Mouse (Mus musculus): Measurements from ENCODE around the gene Adamtsl1. TPM values are rescaled to one million over a fixed set of nuclear protein-coding genes. Genes with fewer than 3 reads are reported as not detected.
A peak's percentile ranks its signal among the peaks of the same experiment; 100 is the strongest.

Gene Adamtsl1
- polyA plus RNA-seq, 1 experiment from 2014 or later: 5.2 TPM

DNA sequence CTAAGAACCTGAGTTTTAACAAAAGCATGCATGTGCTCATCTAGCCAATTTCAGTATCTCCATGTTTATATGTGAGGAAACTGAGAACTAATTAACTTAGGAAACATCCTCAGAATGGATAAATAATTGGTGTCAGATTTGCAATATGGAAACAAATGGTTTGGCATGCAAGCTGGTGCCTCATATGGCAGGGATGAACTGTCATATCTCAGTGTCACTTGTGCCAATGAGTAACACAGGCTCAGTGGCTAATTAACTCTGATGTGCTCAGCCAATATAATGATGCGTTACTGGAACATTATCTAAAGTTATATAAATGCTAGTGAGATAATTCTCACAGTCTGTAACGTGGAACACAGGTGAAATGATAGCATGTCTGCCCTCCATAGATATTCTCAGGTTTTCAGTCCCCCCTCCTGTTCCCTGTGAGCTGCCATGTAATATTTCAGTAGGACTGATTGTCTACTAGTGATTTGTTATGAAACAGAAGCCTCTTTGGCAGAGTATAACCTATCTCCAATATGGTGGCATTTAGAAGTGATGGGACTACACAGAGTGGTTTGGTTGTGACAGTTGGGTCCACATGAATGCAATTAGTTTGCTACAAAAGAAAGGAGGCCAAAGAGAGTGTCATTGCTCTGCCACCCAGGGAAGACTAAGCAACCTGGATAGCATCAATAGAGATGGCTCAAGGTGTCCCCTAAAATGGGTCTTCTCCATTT lies 376.1 kb downstream of the Adamtsl1 start:
- no peak overlapping the region for H3K27ac ChIP-seq (ENCODE audit: low read length)
- H3K9me3 ChIP-seq (ENCODE audit: low read length): no peaks in the 10 kb centered on the region
- ATAC-seq: no peak
- no peak for DNase-seq (ENCODE audit: low spot score)
- no peaks in the 10 kb centered on the region for H3K4me1 ChIP-seq (ENCODE audit: insufficient read depth, low read depth, low read length)
- H3K4me3 ChIP-seq (ENCODE audit: low read depth, low read length): no peak overlapping the region
- TF ChIP-seq CTCF (IDR thresholded peaks at IDR 0.05) (no peak), EP300 (IDR thresholded peaks at IDR 0.05) (no peak)
- no peak overlapping the region for H3K4me2 ChIP-seq (replicated peaks; ENCODE audit: low read depth, low read length)
- no peaks in the 10 kb centered on the region for H3K27me3 ChIP-seq (replicated peaks; ENCODE audit: insufficient read depth, low read length)
- no peak overlapping the region for H3K9ac ChIP-seq (replicated peaks; ENCODE audit: low read depth)
- 69% methylated on average over 2 of the region's 2 CpGs for WGBS
- no peaks in the 10 kb centered on the region for H3K36me3 ChIP-seq (ENCODE audit: insufficient read depth, low read length)

DNA sequence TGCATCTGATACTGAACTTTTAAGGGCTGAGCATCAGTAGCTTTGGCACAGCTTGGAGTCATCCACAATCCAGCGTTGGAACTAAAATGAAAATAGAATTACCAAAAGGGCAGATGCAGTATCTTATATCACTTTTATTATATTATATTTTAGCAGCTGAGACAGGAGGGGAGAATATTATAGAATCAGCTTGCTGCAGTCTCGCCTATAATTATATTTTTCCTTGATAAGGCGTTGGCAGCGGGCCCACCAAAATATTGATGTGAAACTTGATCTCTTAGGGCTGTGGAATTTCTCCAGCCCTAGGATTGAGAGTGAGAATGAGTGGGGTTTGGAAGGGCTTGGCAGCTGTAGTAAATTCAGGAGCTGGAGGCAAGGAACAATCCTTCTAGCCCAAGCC lies 387.3 kb downstream of the Adamtsl1 start:
- 45% methylated on average over 4 of the region's 4 CpGs for WGBS
- Histone ChIP-seq H3K9ac (replicated peaks; ENCODE audit: low read depth) (no peak overlapping the region), H3K27ac (ENCODE audit: low read length) (no peak overlapping the region), H3K4me2 (replicated peaks; ENCODE audit: low read depth, low read length) (no peak overlapping the region), H3K36me3 (ENCODE audit: insufficient read depth, low read length) (no peaks in the 10 kb centered on the region), H3K9me3 (ENCODE audit: low read length) (no peaks in the 10 kb centered on the region), H3K4me1 (ENCODE audit: insufficient read depth, low read depth, low read length) (no peaks in the 10 kb centered on the region), H3K27me3 (replicated peaks; ENCODE audit: insufficient read depth, low read length) (no peaks in the 10 kb centered on the region), H3K4me3 (ENCODE audit: low read depth, low read length) (no peak overlapping the region)
- ATAC-seq: no peak
- TF ChIP-seq CTCF (IDR thresholded peaks at IDR 0.05): no peak
- no peak for TF ChIP-seq EP300 (IDR thresholded peaks at IDR 0.05)
- DNase-seq (ENCODE audit: low spot score): no peak

DNA sequence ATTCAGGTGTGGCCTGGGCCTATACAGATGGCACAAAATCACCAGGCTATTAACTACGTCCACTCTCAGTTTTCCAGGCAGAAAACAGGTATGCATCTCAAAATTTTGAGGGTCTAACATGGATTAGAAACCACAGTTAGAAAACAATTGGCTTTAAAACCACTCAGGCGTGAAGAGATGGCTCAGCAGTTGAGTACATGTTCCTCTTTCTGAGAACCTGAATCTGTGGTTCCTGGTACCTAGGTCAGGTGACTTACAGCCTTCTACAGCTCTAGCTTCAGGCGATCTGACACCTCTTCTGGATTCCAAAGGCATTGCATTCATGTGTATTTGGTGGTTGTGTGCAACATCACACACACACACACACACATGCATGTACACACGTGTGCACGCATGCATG lies 390.2 kb downstream of the Adamtsl1 start:
- Histone ChIP-seq H3K9me3 (ENCODE audit: low read length) (no peaks in the 10 kb centered on the region), H3K9ac (replicated peaks; ENCODE audit: low read depth) (no peak overlapping the region), H3K4me2 (replicated peaks; ENCODE audit: low read depth, low read length) (no peak overlapping the region), H3K27ac (ENCODE audit: low read length) (no peak overlapping the region), H3K36me3 (ENCODE audit: insufficient read depth, low read length) (no peaks in the 10 kb centered on the region), H3K27me3 (replicated peaks; ENCODE audit: insufficient read depth, low read length) (no peaks in the 10 kb centered on the region), H3K4me3 (ENCODE audit: low read depth, low read length) (no peak overlapping the region), H3K4me1 (ENCODE audit: insufficient read depth, low read depth, low read length) (no peaks in the 10 kb centered on the region)
- TF ChIP-seq CTCF (IDR thresholded peaks at IDR 0.05): no peak
- no peak for TF ChIP-seq EP300 (IDR thresholded peaks at IDR 0.05)
- ATAC-seq (no peak), DNase-seq (ENCODE audit: low spot score) (no peak)
- 80% methylated on average over 5 of the region's 5 CpGs for WGBS

- Histone ChIP-seq H3K9me3 (ENCODE audit: low read length) (no peaks in the 10 kb centered on the region), H3K9ac (replicated peaks; ENCODE audit: low read depth) (no peak overlapping the region), H3K27ac (ENCODE audit: low read length) (no peak overlapping the region), H3K36me3 (ENCODE audit: insufficient read depth, low read length) (no peaks in the 10 kb centered on the region), H3K4me1 (ENCODE audit: insufficient read depth, low read depth, low read length) (no peaks in the 10 kb centered on the region), H3K4me2 (replicated peaks; ENCODE audit: low read depth, low read length) (no peak overlapping the region), H3K4me3 (ENCODE audit: low read depth, low read length) (no peak overlapping the region), H3K27me3 (replicated peaks; ENCODE audit: insufficient read depth, low read length) (no peaks in the 10 kb centered on the region)
- DNase-seq (ENCODE audit: low spot score) (no peak), ATAC-seq (no peak)
- WGBS: 61% methylated on average over 2 of the region's 2 CpGs
- no peak for TF ChIP-seq EP300 (IDR thresholded peaks at IDR 0.05)
- TF ChIP-seq CTCF (IDR thresholded peaks at IDR 0.05): no peak
Measured at GRCm38 (mm10) chr4:85916034-85916433, 402.1 kb downstream of the Adamtsl1 start.

- no peak overlapping the region for H3K27ac ChIP-seq (ENCODE audit: low read length)
- H3K4me2 ChIP-seq (replicated peaks; ENCODE audit: low read depth, low read length): no peak overlapping the region
- no peaks in the 10 kb centered on the region for H3K9me3 ChIP-seq (ENCODE audit: low read length)
- DNase-seq (ENCODE audit: low spot score) (no peak), ATAC-seq (no peak)
- H3K36me3 ChIP-seq (ENCODE audit: insufficient read depth, low read length): no peaks in the 10 kb centered on the region
- 78% methylated on average over 4 of the region's 4 CpGs for WGBS
- no peaks in the 10 kb centered on the region for H3K27me3 ChIP-seq (replicated peaks; ENCODE audit: insufficient read depth, low read length)
- H3K4me1 ChIP-seq (ENCODE audit: insufficient read depth, low read depth, low read length): no peaks in the 10 kb centered on the region
- H3K9ac ChIP-seq (replicated peaks; ENCODE audit: low read depth): no peak overlapping the region
- H3K4me3 ChIP-seq (ENCODE audit: low read depth, low read length): no peak overlapping the region
- no peak for TF ChIP-seq EP300 (IDR thresholded peaks at IDR 0.05)
- TF ChIP-seq CTCF (IDR thresholded peaks at IDR 0.05): no peak
Measured at GRCm38 (mm10) chr4:85918366-85918765, 404.4 kb downstream of the Adamtsl1 start.

- Histone ChIP-seq H3K4me2 (replicated peaks; ENCODE audit: low read depth, low read length) (no peak overlapping the region), H3K9ac (replicated peaks; ENCODE audit: low read depth) (no peak overlapping the region), H3K9me3 (ENCODE audit: low read length) (no peaks in the 10 kb centered on the region), H3K36me3 (ENCODE audit: insufficient read depth, low read length) (no peaks in the 10 kb centered on the region), H3K4me1 (ENCODE audit: insufficient read depth, low read depth, low read length) (no peaks in the 10 kb centered on the region), H3K27ac (ENCODE audit: low read length) (no peak overlapping the region), H3K27me3 (replicated peaks; ENCODE audit: insufficient read depth, low read length) (no peaks in the 10 kb centered on the region), H3K4me3 (ENCODE audit: low read depth, low read length) (no peak overlapping the region)
- ATAC-seq (peak; percentile 78), DNase-seq (ENCODE audit: low spot score) (peak; percentile 80)
- 44% methylated on average over 3 of the region's 3 CpGs for WGBS
- TF ChIP-seq CTCF (IDR thresholded peaks at IDR 0.05): no peak
- peak; percentile 68 for TF ChIP-seq EP300 (IDR thresholded peaks at IDR 0.05)
Measured at GRCm38 (mm10) chr4:85920474-85920873, 406.5 kb downstream of the Adamtsl1 start.
